Mouse (Mus musculus) right cerebral cortex, postnatal 10 days (tissue): ENCODE measurements around the gene St3gal2.
"Not testable (repeated sequence)": the region's sequence is repeated elsewhere in the genome, so short reads cannot be mapped to it uniquely, and the experiment has no call there.

Experiments
- DNase-seq, 2 experiments: peaks; one replicate each; pipeline ENCODE4 v3.0.0; 2021; ENCODE audit warnings: low spot score in 2 of 2

St3gal2 gene

DNA sequence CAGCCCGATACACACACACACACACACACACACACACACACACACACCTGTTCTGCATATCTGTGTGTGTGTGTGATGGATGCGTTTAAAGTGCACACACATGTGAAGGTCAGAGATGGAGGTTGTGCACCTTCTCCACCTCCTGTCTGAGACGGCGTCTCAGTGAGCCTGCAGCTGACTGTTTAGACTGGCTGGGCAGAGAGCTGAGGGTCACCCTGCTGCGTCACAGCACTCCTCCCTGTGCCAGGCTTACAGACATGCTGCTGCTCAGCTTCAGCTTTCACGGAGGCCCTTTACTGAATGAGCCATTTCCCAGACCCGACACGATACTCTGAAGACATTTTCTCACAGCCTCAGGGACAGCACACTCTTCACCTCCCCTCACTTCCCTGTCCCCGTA, 70.3 kb downstream of the St3gal2 start:
- DNase-seq, result no peak

DNA sequence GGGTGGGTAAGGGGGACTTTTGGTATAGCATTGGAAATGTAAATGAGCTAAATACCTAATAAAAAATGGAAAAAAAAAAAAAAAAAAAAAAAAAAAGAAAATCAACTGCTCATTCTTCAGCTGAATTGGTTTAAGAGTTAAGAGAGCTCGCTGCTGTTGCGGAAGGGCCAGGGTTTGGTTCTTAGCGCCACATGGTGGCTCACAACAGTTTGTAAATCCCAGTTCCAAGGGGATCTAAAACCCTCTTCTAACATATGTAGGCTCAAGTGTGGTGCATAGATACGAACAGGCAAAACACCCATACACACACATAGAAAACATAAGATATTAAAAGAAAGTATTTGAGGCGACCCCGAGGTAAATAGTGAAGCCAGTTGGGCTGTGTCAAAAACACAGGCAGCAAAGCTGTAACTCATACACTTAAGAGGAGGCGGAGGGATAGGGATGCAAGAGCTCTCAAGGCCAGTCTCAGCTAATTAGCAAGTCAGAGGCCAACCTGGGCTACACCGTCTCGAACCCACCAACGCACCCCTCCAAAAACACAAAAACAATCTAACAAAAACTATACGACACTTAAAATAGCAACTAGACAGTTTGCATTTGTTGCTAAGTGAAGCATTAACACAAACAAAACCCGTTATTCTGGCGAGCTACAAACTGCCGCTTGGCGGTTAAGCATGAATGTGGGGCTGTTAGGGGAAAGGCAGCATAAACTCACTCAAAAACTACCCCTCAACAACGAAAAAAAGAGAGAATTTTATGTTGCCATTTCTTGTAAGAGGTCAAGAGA, 77.1 kb downstream of the St3gal2 start:
- DNase-seq, result no peak

DNA sequence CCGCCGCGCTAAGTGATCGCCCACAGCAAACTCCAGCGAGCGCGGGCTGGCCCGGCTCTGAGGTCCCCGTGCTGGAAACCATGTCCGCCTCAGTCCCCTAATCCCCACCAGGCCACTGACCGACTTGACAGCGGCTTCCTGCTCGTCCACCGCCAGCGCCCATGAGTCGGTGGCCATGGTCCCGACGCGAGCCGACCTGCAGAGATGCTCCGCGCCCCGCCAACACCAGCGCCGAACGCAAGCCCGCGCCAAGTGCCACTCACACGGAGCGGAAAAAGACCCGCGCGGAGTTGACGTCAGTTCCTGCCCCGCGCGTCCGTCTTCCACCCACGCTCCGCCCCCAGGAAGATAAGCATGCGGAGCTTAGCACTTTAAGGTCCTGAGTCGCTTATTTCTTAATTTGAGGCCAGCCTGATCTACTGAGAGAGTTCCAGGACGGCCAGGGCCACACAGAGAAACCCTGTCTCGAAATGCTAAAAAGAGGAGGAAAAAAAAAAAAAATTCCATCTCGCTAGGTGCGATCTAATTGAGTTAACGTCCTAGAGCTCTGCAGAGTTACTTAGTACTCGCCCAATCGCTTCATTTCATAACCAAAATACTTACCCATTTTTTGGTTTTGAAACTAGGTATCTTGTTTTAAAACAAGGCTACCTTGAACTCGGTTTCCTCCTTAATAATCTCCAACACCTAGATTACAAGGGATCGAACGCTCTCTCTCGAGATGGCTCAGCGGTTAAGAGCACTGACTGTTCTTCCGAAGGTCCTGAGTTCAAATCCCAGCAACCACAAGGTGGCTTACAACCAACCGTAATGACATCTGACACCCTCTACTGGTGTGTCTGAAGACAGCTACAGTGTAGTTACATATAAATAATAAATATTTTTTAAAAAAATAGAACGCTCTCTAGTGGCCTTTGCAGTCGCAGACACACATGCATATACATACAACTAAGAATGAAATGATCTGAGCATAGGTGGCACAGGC, 78.1 kb downstream of the St3gal2 start, which contains the start of gene Ddx19a:
Ddx19a (minus strand) TSS at position 254 of the 985 bp plus-strand sequence.
- peak; percentile 94 for DNase-seq

DNA sequence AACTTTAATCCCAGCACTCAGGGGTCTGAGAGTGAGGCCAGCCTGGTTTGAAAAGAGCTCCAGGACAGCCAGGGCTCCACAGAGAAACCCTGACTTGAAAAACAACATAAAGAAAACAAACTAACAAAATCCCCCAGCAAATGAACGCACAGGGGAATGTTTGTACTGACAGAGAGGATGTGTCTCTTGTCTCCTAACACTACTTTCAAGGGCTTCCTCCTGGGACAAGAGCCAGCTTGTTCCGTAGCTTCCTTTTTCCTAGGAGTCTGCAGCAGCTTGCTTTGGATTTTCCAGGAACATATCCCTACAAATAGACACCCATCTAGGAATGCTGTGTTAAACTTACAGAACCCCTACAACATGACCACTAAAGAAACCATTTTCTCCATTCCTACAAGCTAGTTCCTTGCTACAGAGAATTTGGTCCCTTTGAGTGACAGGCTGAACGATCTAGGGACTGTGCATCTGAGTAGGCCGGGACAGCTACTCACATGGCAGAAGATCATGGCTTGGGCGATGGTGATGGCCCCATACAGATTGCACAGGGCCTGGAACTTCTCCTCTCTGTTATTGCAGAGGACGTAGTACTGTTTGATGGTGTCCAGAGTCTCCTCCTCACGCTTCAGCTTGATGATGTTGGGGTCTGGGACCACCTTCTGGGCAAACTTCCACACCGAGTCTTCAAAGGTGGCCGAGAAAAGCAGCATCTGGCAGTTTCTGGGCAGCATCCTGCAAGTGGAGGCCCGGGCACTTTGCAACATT, 90.7 kb downstream of the St3gal2 start:
- DNase-seq, result not testable (repeated sequence)
